Mouse (Mus musculus) megakaryocyte progenitor cell, adult 5-6 weeks (primary cell): ENCODE results near the gene Tmem161b. TPM values are rescaled to one million over a fixed set of nuclear protein-coding genes. Genes with fewer than 3 reads are reported as not detected.

ENCODE experiments used
- ATAC-seq: replicated peaks from 2 replicates; pipeline ENCODE4 v1.8.0; 2016; ENCODE audit warnings: mild to moderate bottlenecking, moderate TSS enrichment, inconsistent platforms; ENCODE audit not compliant: poor library complexity
- total RNA-seq, 2 experiments: library from RNA; stranded (forward) in 1 of 2; stranded (reverse) in 1 of 2; fragments of 157-497, 149-512 nt in 1 of 2; fragments of 200-1000 nt in 1 of 2; gene quantifications; 2 replicates each; pipeline versions ENCODE4 v1.2.3 to v1.2.4; 2015 to 2017

Tmem161b gene
- total RNA-seq, 2 experiments from 2014 or later: 12.9 to 21.6 TPM

DNA sequence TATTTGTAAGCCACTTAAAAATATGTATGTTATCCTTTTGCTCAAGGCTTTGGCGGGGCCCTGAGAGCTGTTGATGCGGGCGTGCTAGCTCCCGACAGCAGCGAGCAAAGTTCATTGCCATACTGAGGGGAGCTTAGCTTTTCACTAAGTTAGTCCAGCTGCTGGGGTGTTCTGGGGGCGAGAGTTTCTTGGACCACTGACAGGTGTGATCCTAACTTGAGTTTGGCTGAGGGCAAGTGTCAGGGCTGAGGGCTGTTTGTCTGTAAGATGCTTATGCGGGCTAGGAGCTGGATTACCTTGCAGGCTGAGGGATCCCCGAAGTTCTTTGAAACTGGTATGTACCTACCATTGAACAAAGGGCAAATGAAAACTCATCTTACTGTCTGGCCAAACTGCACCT, 123.0 kb downstream of the Tmem161b start:
- ATAC-seq: no peak
